Mouse (Mus musculus): ENCODE measurements around the gene Wtap. TPM values are rescaled to one million over a fixed set of nuclear protein-coding genes. Genes with fewer than 3 reads are reported as not detected.
"Not testable (repeated sequence)": the region's sequence is repeated elsewhere in the genome, so short reads cannot be mapped to it uniquely, and the experiment has no call there.

Wtap gene
- 10 to 100 TPM; 63.3 to 65.8 TPM for total RNA-seq (2021)

DNA sequence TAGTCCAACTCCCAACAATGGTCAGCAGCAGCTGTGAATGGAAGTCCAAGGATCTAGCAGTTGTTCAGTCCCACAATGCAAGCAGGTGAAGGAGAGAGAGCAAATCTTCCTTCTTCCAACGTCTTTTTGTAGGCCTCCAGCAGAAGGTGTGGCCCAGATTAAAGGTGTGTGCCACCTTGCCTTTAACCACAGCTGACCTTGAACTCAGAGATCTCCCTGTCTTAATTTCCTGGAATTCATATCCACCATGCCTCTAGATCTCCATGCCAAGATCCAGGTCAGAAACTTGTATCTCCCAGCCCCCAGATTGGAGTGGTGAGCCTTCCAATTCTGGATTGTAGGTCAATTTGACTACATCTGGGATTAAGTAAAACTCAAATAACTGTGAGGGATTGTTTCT lies at the start of gene Wtap:
Gene Wtap (minus strand): TSS at position 101 of the 400 bp plus-strand sequence.
- no peak for DNase-seq (ENCODE audit: extremely low spot score in 1 of 2, low spot score in 2 of 2)
- intact Hi-C loops (cut with DNase I), result loop anchor here (5.0 to 10.0 kb wide), 2 partner anchors 117 to 199 kb away; partner anchors contain the start of gene Mrgprh

- intact Hi-C loops (cut with DNase I); DNase-seq (ENCODE audit: extremely low spot score in 1 of 2, low spot score in 2 of 2): not testable (repeated sequence)
Observed at GRCm38 (mm10) chr17:13036627-13037192, 42.7 kb upstream of the Wtap start.

- DNase-seq (ENCODE audit: extremely low spot score in 1 of 2, low spot score in 2 of 2), result no peak
- intact Hi-C loops (cut with DNase I), result no loop called here
Observed at GRCm38 (mm10) chr17:13013316-13013715, 19.3 kb upstream of the Wtap start.

DNA sequence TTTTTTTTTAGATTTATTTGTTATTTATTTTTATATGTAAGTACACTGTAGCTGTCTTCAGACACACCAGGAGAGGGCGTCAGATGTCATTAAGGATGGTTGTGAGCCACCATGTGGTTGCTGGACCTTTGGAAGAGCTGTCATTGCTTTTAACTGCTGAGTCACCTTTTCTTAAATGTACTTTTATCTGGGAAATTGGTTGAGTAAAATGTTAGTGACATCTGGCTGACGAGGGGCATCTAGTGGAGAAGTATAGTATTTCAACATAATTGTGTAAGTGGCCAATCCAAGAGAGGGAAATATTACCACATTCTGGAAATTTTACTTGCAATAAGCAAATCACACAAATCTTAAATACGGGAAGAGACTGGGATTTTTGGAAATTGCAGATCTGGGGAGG lies 15.9 kb upstream of the Wtap start:
- intact Hi-C loops (cut with DNase I), result no loop called here
- peak; percentile 34 to 49 for DNase-seq (ENCODE audit: extremely low spot score in 1 of 2, low spot score in 2 of 2)

DNA sequence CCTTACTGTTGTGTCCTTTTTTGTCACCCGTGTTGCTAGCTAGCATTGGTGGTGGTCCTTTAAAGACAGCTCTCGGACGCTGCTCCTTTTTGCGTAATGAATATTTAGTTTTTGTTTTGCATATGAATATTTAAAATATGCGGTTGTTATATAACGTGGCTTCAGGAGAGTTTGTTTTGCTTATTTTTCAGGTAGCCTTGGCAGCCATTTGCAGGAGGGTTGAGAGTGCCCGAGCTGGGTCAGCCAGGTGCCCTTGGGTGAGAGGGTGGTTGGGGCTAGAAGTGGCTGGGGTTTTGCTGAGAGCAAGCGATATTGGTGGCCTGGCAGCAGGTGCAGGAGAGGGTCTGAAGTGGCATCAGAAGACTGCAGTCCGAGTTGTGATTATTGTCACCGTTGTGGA lies 14.6 kb upstream of the Wtap start:
- intact Hi-C loops (cut with DNase I), result no loop called here
- no peak for DNase-seq (ENCODE audit: extremely low spot score in 1 of 2, low spot score in 2 of 2)

GRCm38 (mm10) chr17:13007730-13008425 lies 13.9 kb upstream of the Wtap start:
- intact Hi-C loops (cut with DNase I), result no loop called here
- DNase-seq (ENCODE audit: extremely low spot score in 1 of 2, low spot score in 2 of 2), result peak; percentile 95 to 99

DNA sequence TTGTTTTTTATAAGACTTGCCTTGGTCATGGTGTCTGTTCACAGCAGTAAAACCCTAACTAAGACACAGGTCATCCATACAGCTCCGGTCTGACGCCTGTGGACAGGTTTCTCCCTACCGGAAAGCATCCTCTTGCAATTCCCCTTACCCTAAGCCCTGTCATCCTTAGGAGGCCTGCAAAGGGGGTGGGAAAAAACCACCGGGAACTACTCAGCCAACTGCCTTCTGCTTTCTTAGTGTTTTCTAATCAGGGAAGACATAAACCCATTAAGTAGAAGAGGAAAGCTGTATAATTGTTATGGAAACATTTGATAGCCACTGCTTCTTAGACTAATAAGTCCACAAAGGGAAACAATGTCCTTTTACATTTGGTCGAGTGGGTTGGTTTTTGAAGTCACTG lies 13.0 kb upstream of the Wtap start:
- DNase-seq (ENCODE audit: extremely low spot score in 1 of 2, low spot score in 2 of 2), result no peak
- intact Hi-C loops (cut with DNase I), result no loop called here

DNA sequence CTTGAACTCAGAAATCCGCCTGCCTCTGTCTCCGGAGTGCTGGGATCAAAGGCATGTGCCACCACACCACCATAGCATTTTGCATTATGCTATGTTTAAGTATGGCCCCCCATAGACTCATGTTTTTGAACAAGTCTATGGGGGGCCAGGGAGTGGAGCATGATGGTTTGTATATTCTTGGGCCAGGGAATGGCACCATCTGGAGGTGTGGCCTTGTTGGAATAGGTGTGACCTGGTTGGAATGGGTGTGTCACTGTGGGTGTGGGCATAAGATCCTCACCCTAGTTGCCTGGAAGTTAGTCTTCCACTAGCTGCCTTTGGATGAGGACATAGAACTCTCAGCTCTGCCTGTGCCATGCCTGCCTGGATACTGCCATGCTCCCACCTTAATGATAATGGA lies 12.6 kb upstream of the Wtap start, which contains the start of gene Sod2:
Gene Sod2 (plus strand): TSS at position 301 of the 400 bp plus-strand sequence.
- intact Hi-C loops (cut with DNase I); DNase-seq (ENCODE audit: extremely low spot score in 1 of 2, low spot score in 2 of 2): not testable (repeated sequence)

- intact Hi-C loops (cut with DNase I); DNase-seq (ENCODE audit: extremely low spot score in 1 of 2, low spot score in 2 of 2): not testable (repeated sequence)
Observed at GRCm38 (mm10) chr17:13004436-13004835, 10.5 kb upstream of the Wtap start.

GRCm38 (mm10) chr17:13002243-13002642 lies 8.3 kb upstream of the Wtap start:
- intact Hi-C loops (cut with DNase I), result not testable (repeated sequence)

DNA sequence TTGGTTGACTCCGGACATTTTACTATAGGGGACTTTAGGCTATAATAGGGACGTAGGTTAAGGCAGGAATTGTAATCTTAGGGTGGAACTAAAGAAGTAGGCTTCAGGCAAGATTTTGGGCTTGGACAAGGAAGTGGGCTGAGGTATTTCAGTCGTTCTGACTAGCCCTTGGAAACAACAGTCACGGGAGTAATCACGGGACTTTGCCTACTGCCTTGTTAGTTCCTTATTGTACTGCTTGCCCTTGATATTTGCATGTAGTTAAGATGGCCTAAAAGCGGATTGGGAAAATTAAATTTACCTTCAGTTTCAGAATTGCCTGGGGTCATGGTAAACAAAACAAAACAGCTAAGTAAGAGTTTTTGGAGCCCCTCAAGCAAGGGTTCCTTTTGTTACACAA lies 5.1 kb upstream of the Wtap start:
- intact Hi-C loops (cut with DNase I), result loop anchor here (10.0 kb wide), 1 partner anchor 204 kb away; no protein-coding TSS in a partner anchor

More at GRCm38 (mm10) chr17:13002243-13002642, 8.3 kb upstream of the Wtap start:
- DNase-seq (ENCODE audit: extremely low spot score in 1 of 2, low spot score in 2 of 2), result not testable (repeated sequence)

GRCm38 (mm10) chr17:12997890-12998289 lies 3.9 kb upstream of the Wtap start:
- DNase-seq (ENCODE audit: extremely low spot score in 1 of 2, low spot score in 2 of 2), result no peak
- intact Hi-C loops (cut with DNase I), result loop anchor here (10.0 kb wide), 1 partner anchor 203 kb away; no protein-coding TSS in a partner anchor

More for the DNA sequence above, 5.1 kb upstream of the Wtap start:
- DNase-seq (ENCODE audit: extremely low spot score in 1 of 2, low spot score in 2 of 2), result no peak

GRCm38 (mm10) chr17:12996345-12996744 lies 2.4 kb upstream of the Wtap start:
- intact Hi-C loops (cut with DNase I), result loop anchor here (10.0 kb wide), 1 partner anchor 202 kb away; no protein-coding TSS in a partner anchor
- peak in 1 of 2 experiments; percentile 48 for DNase-seq (ENCODE audit: extremely low spot score in 1 of 2, low spot score in 2 of 2)

DNA sequence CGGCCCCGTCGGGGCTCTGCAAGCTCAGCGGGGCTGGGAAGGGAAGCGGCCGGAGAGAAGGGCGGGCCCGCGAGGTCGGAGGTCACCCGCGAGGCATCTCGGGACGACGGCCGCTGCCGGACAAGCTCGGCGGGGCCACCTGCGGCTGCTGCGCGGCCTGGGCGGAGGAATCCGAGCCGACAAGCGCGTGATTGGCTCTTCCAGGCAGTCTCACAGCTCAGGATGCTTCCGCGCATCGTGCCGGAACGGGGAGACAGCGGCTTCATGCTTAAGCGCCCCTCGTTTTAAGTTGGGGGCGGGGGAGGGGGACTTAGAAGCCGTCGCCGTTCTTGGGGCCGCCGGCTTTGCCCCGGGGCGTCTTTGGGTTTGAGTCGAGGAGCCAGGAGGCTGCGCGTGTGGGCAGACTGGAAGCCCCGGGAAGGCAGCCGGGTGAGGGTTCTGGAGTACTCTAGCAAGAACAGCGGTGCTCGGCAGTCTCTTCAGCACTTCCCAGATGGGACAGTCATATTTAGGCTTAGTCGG lies 1.4 kb downstream of the Wtap start:
- DNase-seq (ENCODE audit: extremely low spot score in 1 of 2, low spot score in 2 of 2), result peak; percentile 93 to 99
- intact Hi-C loops (cut with DNase I), result loop anchor here (5.0 to 10.0 kb wide), 2 partner anchors 115 to 198 kb away; partner anchors contain the start of gene Mrgprh

DNA sequence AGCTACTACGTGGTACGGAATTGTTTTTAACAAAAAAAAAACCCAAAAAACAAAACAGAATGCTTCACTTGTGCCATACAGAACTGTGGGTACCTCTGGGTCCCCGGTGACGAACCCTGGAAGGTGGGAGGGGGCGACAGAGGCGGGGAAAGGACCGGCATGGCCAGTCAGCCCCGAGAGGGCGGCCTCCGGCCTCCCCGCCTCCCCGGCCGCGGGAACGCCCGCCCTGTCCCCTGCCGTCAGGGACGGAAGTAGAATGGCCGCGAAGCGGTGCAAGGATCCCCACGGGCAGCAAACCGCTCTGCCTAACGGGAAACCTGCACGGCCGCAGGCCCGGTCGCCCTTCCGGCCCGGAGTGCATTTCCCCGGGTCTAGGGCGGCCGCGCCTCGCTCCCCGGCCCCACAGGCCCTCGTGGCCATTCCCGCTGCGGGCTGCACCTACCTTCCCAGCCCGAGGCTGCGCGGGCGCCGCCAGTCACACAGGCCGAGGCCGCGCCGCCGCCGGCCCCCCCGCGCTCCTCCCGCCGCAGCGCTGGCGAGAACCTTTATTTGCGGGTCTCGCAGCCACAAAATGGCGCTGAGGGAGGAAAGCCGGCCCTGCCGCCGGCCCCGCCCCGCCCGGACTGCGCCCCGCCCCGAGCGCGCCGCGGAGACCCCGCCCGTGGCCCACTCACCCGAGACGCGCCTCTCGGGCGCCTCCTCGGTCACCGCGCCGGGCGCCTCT lies 2.2 kb downstream of the Wtap start:
- peak; percentile 69 to 93 for DNase-seq (ENCODE audit: extremely low spot score in 1 of 2, low spot score in 2 of 2)
- intact Hi-C loops (cut with DNase I), result loop anchor here (5.0 to 10.0 kb wide), 2 partner anchors 114 to 197 kb away; partner anchors contain the start of gene Mrgprh

DNA sequence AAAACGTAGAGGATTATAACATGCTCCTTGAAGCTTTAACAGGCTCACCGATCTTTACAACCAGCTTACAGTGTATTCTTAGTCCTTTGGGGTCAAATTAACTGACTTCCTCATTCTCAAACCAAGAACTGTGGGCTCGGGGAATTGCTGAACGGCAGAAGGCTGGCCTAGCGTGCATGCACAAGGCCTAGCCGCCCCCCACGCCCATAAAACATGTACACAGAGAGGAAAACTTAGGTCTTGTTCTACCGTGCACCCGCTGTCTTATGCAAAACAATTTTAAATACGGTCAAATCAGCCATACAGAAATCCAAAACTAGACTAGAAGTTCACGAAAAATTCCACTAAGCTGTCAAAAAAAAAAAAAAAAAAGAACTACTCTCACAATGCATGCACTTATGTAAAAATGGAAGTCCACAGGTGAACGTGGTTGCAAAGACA lies 2.8 kb downstream of the Wtap start:
- peak in 1 of 2 experiments; percentile 56 for DNase-seq (ENCODE audit: extremely low spot score in 1 of 2, low spot score in 2 of 2)
- intact Hi-C loops (cut with DNase I), result loop anchor here (5.0 to 10.0 kb wide), 2 partner anchors 114 to 196 kb away; partner anchors contain the start of gene Mrgprh

DNA sequence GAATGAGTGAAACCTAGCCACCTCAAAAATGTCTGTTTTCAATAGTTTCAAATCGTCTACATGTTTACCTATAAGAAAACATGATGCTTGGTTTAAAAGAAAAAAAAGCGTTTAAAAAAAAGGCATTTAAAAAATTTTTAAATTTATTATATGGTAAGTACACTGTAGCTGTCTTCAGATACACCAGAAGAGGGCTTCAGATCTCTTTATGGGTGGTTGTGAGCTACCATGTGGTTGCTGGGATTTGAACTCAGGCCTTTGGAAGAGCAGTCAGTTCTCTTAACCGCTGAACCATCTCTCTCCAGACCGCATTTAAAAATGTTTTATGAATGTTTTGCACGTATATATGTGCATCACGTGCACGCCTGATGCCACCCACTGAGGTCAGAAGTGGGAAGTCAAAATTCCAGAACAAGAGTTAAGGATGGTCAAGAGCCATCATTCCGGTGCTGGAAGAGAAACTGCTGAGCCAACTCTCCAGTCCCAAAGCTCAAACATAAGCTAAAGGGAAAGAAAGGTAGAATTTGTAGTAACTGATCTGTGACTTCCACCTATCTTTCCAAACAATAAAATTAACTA lies 3.3 kb downstream of the Wtap start:
- intact Hi-C loops (cut with DNase I), result loop anchor here (5.0 to 10.0 kb wide), 2 partner anchors 113 to 196 kb away; partner anchors contain the start of gene Mrgprh
- DNase-seq (ENCODE audit: extremely low spot score in 1 of 2, low spot score in 2 of 2), result no peak

DNA sequence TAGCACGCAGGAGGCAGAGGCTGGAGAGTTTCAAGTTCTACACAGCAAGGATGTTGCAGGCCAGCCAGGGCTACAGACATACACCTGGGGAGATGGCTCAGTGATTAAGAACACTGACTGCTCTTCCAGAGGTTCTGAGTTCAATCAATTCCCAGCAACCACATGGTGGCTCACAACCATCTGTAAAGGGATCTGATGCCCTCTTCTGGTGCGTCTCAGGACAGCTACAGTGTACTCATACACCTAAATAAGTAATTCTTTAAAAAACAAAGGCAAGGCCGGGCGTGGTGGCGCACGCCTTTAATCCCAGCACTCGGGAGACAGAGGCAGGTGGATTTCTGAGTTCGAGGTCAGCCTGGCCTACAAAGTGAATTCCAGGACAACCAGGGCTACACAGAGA lies 5.9 kb downstream of the Wtap start:
- peak in 1 of 2 experiments; percentile 24 for DNase-seq (ENCODE audit: extremely low spot score in 1 of 2, low spot score in 2 of 2)

More for the DNA sequence above, 5.9 kb downstream of the Wtap start:
- intact Hi-C loops (cut with DNase I), result not testable (repeated sequence)

Measured in left cerebral cortex, postnatal 10 days (tissue).